Mouse (Mus musculus) liver, postnatal 0 days (tissue): ENCODE data around the gene Rgma. TPM values are rescaled to one million over a fixed set of nuclear protein-coding genes. Genes with fewer than 3 reads are reported as not detected.

Experiments used
- ATAC-seq: fragments of 200-750 bp; cut with Nextera tagmentation; 2 replicates; pipeline ENCODE4 v1.8.0; 2017; ENCODE audit warnings: mild to moderate bottlenecking, moderate library complexity
- DNase-seq: peaks from one replicate; pipeline ENCODE4 v3.0.0-alpha.2; 2016
- H3K27ac ChIP-seq: fragments of 300-500 bp; sonication (generic); 2 replicates; pipeline ENCODE4 v1.5.1; 2014; ENCODE audit warnings: antibody characterized with exemption, moderate library complexity, mild to moderate bottlenecking, low read depth
- H3K27me3 ChIP-seq: fragments of 300-500 bp; sonication (generic); 2 replicates; pipeline ENCODE4 v1.6.1; 2014; ENCODE audit warnings: low read length, control low read depth, mixed read lengths; ENCODE audit not compliant: insufficient read depth
- H3K36me3 ChIP-seq: fragments of 300-500 bp; sonication (generic); replicated peaks from 2 replicates; pipeline ENCODE4 v1.6.1; 2014; ENCODE audit warnings: mild to moderate bottlenecking, control low read depth, low read length, moderate library complexity, mixed read lengths; ENCODE audit not compliant: insufficient read depth
- H3K4me1 ChIP-seq: fragments of 300-500 bp; sonication (generic); 2 replicates; pipeline ENCODE4 v1.6.1; 2014; ENCODE audit warnings: antibody characterized with exemption, mild to moderate bottlenecking, control low read depth; ENCODE audit not compliant: insufficient read depth
- H3K4me2 ChIP-seq: fragments of 300-500 bp; sonication (generic); 2 replicates; pipeline ENCODE4 v1.6.1; 2014; ENCODE audit warnings: low read depth, mild to moderate bottlenecking, low read length, moderate library complexity, mixed read lengths
- H3K4me3 ChIP-seq: fragments of 300-500 bp; sonication (generic); 2 replicates; pipeline ENCODE4 v1.5.1; 2014; ENCODE audit warnings: low read depth, low read length
- H3K9ac ChIP-seq: fragments of 300-500 bp; sonication (generic); replicated peaks from 2 replicates; pipeline ENCODE4 v1.6.1; 2014; ENCODE audit warnings: mild to moderate bottlenecking, moderate library complexity
- H3K9me3 ChIP-seq: fragments of 300-500 bp; sonication (generic); 2 replicates; pipeline ENCODE4 v1.6.1; 2016; ENCODE audit warnings: mild to moderate bottlenecking, control low read depth, low read length, mixed read lengths
- CTCF ChIP-seq: sonication (generic); IDR thresholded peaks from 2 replicates; pipeline ENCODE4 v1.5.1; 2016; ENCODE audit warnings: antibody characterized with exemption, low read depth
- EP300 ChIP-seq: IDR thresholded peaks from 2 replicates; pipeline ENCODE4 v1.6.1; 2016; ENCODE audit warnings: antibody characterized with exemption, low read depth, mild to moderate bottlenecking
- WGBS: fragments of 180-500 bp; shearing (Covaris S2); extraction: QIAGEN DNeasy Blood & Tissue Kit; methylation state at CpG from one replicate; pipeline ENCODE4 v1.1.7; 2014; ENCODE audit not compliant: insufficient replicate concordance; 5-methylcytosine and 5-hydroxymethylcytosine counted together
- polyA plus RNA-seq: library from polyadenylated mRNA; unstranded; fragments of >200 nt; fragmentation: Nextera tagmentation; extraction: Ambion mirVana; gene quantifications from 2 replicates; pipeline ENCODE4 v1.2.1, GENCODE M21; 2015

The Rgma gene
- polyA plus RNA-seq, 1 experiment from 2014 or later = 0.12 TPM

DNA sequence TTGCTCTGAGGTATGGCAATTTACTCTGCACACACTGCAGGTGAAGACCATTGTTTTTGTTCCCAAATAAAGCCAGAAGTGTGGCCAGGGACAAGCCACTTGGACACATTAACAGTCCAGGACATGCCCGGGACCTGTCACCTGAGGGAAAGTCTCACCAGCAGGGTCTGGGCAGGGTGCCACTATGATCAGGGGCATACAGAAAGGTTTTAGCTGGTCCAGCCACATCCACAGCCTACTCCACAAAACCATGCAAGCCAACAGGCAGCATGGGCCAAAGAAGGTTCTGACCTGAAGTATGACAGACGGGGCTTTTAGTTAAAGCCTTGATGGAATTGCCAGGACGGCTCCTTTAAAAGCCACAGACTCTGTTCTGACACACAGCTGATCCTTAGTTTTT lies 49.4 kb downstream of the Rgma start:
- TF ChIP-seq CTCF = no peak
- Histone ChIP-seq H3K9me3 (no peaks in the 10 kb centered on the region), H3K27ac (no peak overlapping the region), H3K27me3 (no peaks in the 10 kb centered on the region), H3K4me2 (no peak overlapping the region), H3K4me1 (no peaks in the 10 kb centered on the region), H3K36me3 (peaks cover 27% of the 10 kb centered on the region), H3K9ac (no peak overlapping the region), H3K4me3 (no peak overlapping the region)
- 68% methylated on average over 3 of the region's 3 CpGs for WGBS
- DNase-seq = no peak
- ATAC-seq = no peak

DNA sequence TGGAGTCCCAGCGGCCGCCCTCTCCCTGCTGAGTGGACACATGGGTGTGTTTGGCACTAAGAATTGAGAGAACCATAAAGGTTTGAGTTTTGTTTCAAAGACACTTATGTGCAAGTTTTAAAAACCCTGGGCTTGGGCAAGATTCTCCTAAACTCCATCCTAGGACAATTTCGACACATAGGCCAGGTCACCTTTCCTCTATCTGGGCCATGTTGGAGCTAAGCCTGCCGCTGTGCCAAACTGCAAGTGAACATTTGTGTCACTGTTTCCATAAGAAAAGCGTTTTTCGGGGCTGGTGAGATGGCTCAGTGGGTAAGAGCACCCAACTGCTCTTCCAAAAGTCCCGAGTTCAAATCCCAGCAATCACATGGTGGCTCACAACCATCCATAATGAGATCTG lies 50.1 kb downstream of the Rgma start:
- TF ChIP-seq EP300 (no peak), CTCF (no peak)
- Histone ChIP-seq H3K27me3 (no peaks in the 10 kb centered on the region), H3K27ac (no peak overlapping the region), H3K9ac (no peak overlapping the region), H3K36me3 (peaks cover 33% of the 10 kb centered on the region), H3K4me1 (no peaks in the 10 kb centered on the region), H3K4me2 (no peak overlapping the region), H3K9me3 (no peaks in the 10 kb centered on the region), H3K4me3 (no peak overlapping the region)
- no peak for DNase-seq
- no peak for ATAC-seq
- WGBS = 90% methylated on average over 7 of the region's 7 CpGs

GRCm38 (mm10) chr7:73426235-73426634 lies 50.9 kb downstream of the Rgma start:
- DNase-seq = no peak
- no peaks in the 10 kb centered on the region for H3K4me1 ChIP-seq
- H3K36me3 ChIP-seq = peaks cover 35% of the 10 kb centered on the region
- no peak overlapping the region for H3K27ac ChIP-seq
- no peak overlapping the region for H3K4me3 ChIP-seq
- H3K9ac ChIP-seq = no peak overlapping the region
- H3K27me3 ChIP-seq = no peaks in the 10 kb centered on the region
- 80% methylated on average over 3 of the region's 3 CpGs for WGBS
- TF ChIP-seq CTCF (no peak), EP300 (no peak)
- no peak overlapping the region for H3K4me2 ChIP-seq
- ATAC-seq = no peak
- H3K9me3 ChIP-seq = no peaks in the 10 kb centered on the region

DNA sequence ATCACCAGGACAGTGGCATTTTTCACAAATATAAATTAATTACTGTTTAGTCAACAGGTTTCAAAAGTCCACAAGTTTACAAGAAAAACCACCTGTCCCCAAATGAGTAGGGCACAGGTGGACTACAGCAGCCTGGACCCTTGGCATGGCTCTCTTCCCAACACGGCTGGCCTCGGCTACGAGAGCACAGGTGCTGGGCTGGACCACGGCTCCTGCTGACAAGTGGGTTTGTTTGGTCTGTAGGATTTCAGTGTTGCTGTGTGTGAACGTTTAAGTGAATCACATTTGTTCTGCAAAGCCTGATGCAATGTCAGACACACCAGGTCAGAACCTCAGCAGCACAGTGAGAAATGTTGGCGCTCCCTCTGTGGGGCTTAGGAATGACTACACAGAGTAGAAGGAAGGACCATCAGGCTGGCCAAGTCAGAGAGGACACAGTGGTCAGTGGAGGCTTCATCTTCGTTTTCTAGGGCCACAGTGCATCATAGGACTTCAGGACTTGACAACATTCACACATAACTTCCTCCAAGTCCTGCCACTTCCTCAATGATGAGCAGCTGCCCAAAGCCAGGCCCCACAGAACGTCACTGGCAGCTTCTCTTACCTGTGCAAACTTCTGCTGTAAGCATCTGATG lies 51.6 kb downstream of the Rgma start:
- peaks cover 38% of the 10 kb centered on the region for H3K36me3 ChIP-seq
- WGBS = 70% methylated on average over 8 of the region's 8 CpGs
- 0 out of 2 replicates have a peak, but pooled peaks have one; percentile 9 for ATAC-seq

DNA sequence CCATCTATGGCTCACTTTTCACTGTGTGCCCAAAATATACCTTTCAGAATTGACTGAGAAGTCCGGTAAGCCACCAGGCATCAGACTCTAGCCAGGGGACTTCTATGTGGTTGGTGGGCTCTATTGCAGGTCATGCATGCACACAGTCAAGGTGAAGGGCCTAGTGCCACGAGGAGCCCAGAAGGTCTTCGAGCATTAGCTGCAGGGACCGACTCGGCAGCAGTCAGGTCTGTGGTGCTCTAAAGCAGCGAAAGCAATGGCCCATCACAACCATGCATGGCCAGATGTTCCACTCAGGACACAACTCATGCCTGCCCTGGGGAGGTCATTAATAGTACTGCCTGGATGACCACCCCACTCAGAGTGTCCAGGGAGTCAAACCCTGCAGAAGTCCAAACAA lies 52.5 kb downstream of the Rgma start:
- no peaks in the 10 kb centered on the region for H3K4me1 ChIP-seq
- H3K27me3 ChIP-seq = no peaks in the 10 kb centered on the region
- 94% methylated on average over 6 of the region's 6 CpGs for WGBS
- ATAC-seq (no peak), DNase-seq (no peak)
- no peak overlapping the region for H3K4me2 ChIP-seq
- peaks cover 40% of the 10 kb centered on the region for H3K36me3 ChIP-seq
- TF ChIP-seq EP300 (no peak), CTCF (no peak)
- H3K9me3 ChIP-seq = no peaks in the 10 kb centered on the region
- no peak overlapping the region for H3K9ac ChIP-seq
- H3K27ac ChIP-seq = no peak overlapping the region
- H3K4me3 ChIP-seq = no peak overlapping the region

More for the DNA sequence above, 51.6 kb downstream of the Rgma start:
- no peaks in the 10 kb centered on the region for H3K27me3 ChIP-seq
- TF ChIP-seq EP300 (no peak), CTCF (no peak)
- H3K4me2 ChIP-seq = no peak overlapping the region
- H3K9me3 ChIP-seq = no peaks in the 10 kb centered on the region
- no peak overlapping the region for H3K9ac ChIP-seq
- no peak for DNase-seq
- no peak overlapping the region for H3K4me3 ChIP-seq
- no peaks in the 10 kb centered on the region for H3K4me1 ChIP-seq
- no peak overlapping the region for H3K27ac ChIP-seq

DNA sequence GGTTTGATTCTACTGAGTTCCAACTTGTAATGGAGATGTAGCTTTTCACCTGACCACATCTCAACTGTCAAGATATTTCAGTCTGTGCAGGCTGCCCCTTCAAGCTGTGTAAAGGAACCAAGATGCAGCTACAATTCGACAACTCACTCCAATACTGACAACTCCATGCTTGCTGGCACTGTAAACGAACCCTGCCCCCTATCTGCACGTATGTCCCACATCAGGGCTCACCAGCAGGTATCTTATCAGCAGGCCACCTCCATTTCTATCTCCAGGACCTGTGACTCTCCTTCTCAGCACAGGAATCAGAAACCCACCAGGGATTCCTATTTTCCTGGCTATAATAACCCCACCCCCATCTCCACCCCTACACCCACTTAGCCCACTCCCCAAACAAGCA lies 53.2 kb downstream of the Rgma start:
- H3K36me3 ChIP-seq = peaks cover 47% of the 10 kb centered on the region
- H3K9ac ChIP-seq = no peak overlapping the region
- ATAC-seq (no peak), DNase-seq (no peak)
- 70% methylated on average over 3 of the region's 3 CpGs for WGBS
- no peaks in the 10 kb centered on the region for H3K4me1 ChIP-seq
- TF ChIP-seq EP300 (no peak), CTCF (no peak)
- H3K4me2 ChIP-seq = no peak overlapping the region
- no peaks in the 10 kb centered on the region for H3K27me3 ChIP-seq
- H3K9me3 ChIP-seq = no peaks in the 10 kb centered on the region
- no peak overlapping the region for H3K27ac ChIP-seq
- no peak overlapping the region for H3K4me3 ChIP-seq

DNA sequence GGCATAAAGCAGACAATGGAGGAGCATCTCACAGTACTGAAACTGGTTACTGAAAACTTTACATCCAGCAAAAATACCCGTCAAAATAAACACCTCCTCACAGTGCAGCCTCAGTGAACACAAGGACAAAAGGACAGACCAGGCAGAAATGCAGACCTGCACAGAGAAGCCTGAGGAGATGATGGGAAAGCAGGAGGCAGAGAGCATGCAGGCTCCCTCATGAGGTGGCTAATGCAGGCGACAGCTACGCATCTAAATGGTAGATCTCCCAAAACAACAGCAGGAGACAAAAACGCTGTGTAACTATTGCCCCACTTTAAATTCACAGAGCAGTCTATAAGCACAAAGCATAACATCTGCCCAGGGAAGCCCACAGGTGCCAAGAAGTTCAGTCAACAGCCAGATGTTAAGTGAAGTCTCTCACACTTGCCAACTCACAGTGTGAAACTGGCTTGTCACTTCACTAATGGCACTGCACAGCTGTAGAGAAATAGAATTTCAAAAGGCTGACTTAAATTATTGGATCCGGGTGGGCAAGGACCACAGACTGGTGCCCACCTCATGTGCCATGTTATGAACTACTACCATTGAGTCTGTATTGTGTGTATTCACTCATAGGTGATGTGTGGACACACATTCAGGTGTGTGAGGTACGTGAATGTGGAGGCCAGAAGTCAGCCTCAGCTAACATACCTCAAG lies 58.5 kb downstream of the Rgma start:
- Histone ChIP-seq H3K27me3 (no peaks in the 10 kb centered on the region), H3K9ac (no peak overlapping the region), H3K36me3 (peaks cover 77% of the 10 kb centered on the region), H3K4me3 (no peak overlapping the region), H3K9me3 (no peaks in the 10 kb centered on the region), H3K4me2 (no peak overlapping the region), H3K4me1 (no peaks in the 10 kb centered on the region), H3K27ac (no peak overlapping the region)
- WGBS = 89% methylated on average over 6 of the region's 6 CpGs
- no peak for ATAC-seq
- DNase-seq = no peak
- TF ChIP-seq EP300 (no peak), CTCF (no peak)
